Mouse (Mus musculus): ENCODE results near the gene Syt7.

Syt7 gene

GRCm38 (mm10) chr19:10424751-10425150 lies 35.9 kb downstream of the Syt7 start:
- DNase-seq (ENCODE audit: low read depth, low spot score) = no peak

- DNase-seq (ENCODE audit: low read depth, low spot score) = no peak
These were observed 36.8 kb downstream of the Syt7 start for GRCm38 (mm10) chr19:10425484-10426270.

- DNase-seq (ENCODE audit: low read depth, low spot score) = no peak
These were observed 37.4 kb downstream of the Syt7 start for GRCm38 (mm10) chr19:10426312-10426711.

GRCm38 (mm10) chr19:10426793-10427192 lies 37.9 kb downstream of the Syt7 start:
- DNase-seq (ENCODE audit: low read depth, low spot score) = no peak

GRCm38 (mm10) chr19:10427431-10427830 lies 38.5 kb downstream of the Syt7 start:
- no peak for DNase-seq (ENCODE audit: low read depth, low spot score)

DNA sequence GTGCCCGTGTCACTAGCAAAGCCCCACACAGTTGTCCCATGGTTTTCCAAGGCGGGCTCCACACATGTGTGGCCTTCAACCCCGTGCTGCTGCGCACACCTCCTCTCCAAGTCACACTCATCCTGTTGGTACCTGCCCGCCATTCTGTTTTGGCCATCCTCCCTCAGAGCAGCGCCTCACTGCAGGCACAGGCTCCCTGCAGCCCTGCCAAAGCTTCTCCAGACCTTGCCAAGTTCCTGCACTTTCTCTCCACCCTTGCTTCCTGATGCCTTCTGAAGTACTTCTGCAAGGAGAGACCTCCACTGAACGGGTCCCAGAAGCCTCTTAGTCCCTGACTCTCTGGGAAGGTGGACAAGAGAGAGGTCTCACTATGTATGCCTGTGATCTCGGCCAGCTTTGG lies 40.5 kb downstream of the Syt7 start:
- no peak for DNase-seq (ENCODE audit: low read depth, low spot score)

GRCm38 (mm10) chr19:10431410-10431809 lies 42.5 kb downstream of the Syt7 start:
- DNase-seq (ENCODE audit: low read depth, low spot score) = peak; percentile 36

- DNase-seq (ENCODE audit: low read depth, low spot score) = no peak
These were observed 43.0 kb downstream of the Syt7 start for GRCm38 (mm10) chr19:10431841-10432240.

DNA sequence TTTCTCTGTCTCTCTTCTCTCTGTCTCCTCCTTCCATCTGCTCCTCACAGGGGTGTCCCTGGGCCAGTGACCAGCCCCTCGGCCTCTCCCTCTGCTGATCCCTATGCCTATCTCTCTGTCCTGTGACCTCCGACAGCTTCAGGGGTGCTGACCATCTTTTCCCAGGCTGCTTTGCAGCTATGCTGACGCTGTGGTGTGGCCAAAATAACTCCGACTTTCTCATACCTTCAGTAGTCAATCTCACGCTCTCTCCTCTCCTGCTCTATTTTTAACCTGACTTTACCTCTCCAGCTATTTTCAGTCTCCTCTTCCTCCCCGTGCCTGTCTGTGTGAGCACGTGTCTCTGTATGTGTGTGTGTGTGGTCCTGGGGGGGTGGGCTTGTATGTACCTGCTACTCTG lies 44.3 kb downstream of the Syt7 start:
- no peak for DNase-seq (ENCODE audit: low read depth, low spot score)

- DNase-seq (ENCODE audit: low read depth, low spot score) = no peak
These were observed 45.1 kb downstream of the Syt7 start for GRCm38 (mm10) chr19:10433879-10434540.

DNA sequence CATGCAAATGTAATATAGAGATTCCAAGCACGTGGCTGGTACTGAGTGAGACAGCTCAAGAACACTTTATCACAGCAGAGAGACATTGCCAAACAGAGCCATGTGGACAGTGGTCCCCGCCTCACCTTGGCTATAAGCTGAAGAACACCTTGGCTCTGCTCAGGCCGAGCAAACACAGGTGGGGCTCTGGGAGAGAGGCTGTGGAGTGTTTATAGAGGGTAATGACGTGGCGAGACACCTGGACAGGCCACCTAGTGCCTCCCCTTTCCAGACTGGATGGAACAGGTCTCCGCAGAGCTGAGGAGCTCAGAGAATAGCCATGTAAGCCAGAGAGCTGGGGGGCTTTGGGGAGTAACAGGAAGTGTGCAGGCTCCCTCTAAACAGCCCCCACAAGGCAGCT lies 46.0 kb downstream of the Syt7 start:
- DNase-seq (ENCODE audit: low read depth, low spot score) = no peak

DNA sequence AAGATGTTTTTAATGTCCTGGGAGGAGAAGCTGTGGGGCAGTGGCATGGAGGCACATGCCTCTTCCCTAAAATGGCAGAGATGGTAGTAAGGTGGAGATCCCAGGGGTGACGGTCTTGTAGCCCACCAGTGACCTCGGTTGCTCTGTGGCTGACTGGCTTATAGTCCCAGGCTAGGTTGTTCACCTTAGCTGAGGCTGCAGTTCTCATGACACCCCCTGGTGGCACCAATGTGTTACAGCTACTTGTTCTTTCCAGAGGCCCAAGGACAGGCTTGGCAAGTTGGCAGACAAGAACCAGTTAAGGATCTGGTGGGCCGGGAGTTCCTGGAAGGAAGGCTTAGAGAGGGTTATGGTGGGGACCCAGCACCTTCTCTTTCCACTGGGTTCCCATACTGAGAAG lies 47.0 kb downstream of the Syt7 start:
- DNase-seq (ENCODE audit: low read depth, low spot score) = peak; percentile 71

- no peak for DNase-seq (ENCODE audit: low read depth, low spot score)
These were observed 47.8 kb downstream of the Syt7 start for GRCm38 (mm10) chr19:10436726-10437125.

- DNase-seq (ENCODE audit: low read depth, low spot score) = peak; percentile 38
These were observed 48.6 kb downstream of the Syt7 start for GRCm38 (mm10) chr19:10437521-10437920.

- DNase-seq (ENCODE audit: low read depth, low spot score) = no peak
These were observed 55.9 kb downstream of the Syt7 start for GRCm38 (mm10) chr19:10444685-10445369.

- DNase-seq (ENCODE audit: low read depth, low spot score) = no peak
These were observed 59.4 kb downstream of the Syt7 start for GRCm38 (mm10) chr19:10448275-10448674.

GRCm38 (mm10) chr19:10449190-10449589 lies 60.3 kb downstream of the Syt7 start:
- no peak for DNase-seq (ENCODE audit: low read depth, low spot score)

DNA sequence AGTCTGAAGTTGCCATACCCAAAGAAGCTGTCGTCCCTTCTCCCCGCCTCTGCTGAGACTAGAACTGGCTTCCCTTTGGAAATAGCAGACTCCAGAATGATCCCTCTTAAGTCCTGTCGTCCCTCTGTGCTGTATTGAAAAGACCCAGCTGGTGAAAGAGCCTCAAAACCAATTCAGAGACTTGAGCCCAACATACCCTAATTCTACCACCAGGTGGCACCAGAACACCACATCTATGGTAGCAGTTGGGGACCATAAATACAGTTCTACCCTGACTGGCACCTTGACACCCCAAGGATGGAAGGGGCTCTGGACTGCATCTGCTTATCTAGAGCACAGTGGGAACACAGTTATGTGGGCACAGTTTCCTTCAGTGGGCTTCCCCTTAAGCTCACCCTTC lies 60.8 kb downstream of the Syt7 start:
- peak; percentile 70 for DNase-seq (ENCODE audit: low read depth, low spot score)

DNA sequence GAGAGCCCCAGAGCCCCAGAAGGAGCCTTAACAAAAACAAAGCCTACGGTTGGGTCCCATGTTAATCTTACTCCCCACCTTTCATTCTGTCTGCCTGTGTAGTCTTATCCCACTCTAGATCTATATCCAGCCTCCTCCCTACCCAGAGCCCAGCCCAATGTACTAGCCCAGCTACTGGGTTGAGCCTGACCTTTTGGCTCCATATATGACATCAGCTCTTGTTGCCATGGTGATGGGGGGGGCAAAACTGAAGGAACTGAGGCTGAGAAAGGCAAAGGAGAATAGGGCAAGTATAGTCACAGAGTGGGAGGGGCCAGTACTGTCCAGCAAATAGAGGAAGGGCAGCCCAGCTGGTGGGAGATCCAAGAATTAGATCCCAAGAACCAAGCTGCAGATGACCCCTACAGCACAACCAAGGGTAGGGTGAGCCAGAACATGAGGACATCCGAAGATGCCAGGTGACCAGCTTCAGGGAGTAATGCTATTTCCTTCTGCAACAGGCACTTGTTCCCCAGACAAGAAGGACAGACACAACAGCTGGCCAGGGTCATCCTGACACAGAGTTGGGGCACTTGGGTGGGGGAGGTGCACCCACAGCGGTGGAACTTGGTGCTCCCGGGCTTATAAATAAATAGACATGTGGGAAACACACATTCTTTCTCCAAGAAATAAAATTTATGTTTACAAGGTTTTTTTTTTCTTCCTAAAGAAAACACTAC lies 66.0 kb downstream of the Syt7 start:
- DNase-seq (ENCODE audit: low read depth, low spot score) = no peak

DNA sequence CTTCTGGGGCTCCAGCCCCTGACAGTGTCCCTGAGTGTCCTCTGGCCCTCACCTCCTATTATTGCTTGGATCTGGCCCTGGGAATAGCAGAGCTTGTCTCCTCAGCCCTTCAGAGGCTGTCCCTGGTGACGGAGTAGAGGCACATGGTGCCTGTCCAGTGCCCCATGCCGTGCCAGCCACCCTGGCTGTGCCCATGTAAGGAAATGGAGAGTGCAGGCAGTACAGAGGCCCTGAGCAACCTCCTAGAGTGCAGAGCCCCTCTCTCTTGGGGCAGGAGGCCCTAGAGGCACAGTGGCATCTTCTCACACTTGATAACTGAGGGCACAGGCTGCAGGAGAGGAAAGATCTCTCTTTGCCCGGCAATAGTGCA lies 66.5 kb downstream of the Syt7 start:
- DNase-seq (ENCODE audit: low read depth, low spot score) = no peak

GRCm38 (mm10) chr19:10456752-10457483 lies 68.0 kb downstream of the Syt7 start, which contains the start of gene Lrrc10b:
Gene Lrrc10b, minus strand, starts transcription at chr19:10457473.
- DNase-seq (ENCODE audit: low read depth, low spot score) = no peak
